ENCODE assay signal across 27 mouse cellular contexts in the genomic region with DNA sequence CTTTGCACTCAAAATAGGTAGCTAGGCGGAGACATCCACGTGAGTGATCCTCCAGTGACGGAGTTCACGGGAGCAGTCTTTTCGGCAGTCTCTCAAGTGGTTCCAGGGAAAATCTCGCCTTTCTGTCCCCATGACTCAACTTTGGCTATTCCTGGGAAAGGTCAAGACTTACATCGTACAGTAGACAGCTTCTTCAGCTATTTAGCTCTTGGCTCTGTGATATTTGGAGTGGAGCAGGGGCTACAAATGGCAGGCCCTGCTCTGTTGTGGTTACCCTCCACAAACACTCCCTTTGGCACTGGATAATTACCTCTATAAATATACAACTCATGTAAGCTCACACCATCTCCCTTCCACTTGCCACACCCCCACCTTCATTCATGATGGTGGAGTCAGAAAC. TPM values are rescaled to one million over a fixed set of nuclear protein-coding genes. Genes with fewer than 3 reads are reported as not detected.
DNase-seq lines count a peak whose midpoint lies in the region; ATAC-seq lines count a peak whose summit lies in the region.
"Had no signal": no experiment of that assay in that cellular context is flagged by ENCODE, and none has a peak within 500 bp of the region (broad histone marks: within the 10 kb centered on the region; RNA-seq: fewer than 3 reads in every experiment).

No protein-coding gene starts in this region.

- H3K27me3 ChIP-seq in heart, embryonic 13.5 days (replicated peaks) = no peaks in the 10 kb centered on the region
- H3K27me3 ChIP-seq: CH12.LX; hindbrain, embryonic 12.5 days; neural tube, embryonic 13.5 days had no signal

- intact Hi-C loops in heart, postnatal 25 days (cut with DNase I) = no loop called here

- H3K9me3 ChIP-seq in heart, embryonic 13.5 days = no peaks in the 10 kb centered on the region
- H3K9me3 ChIP-seq: hindbrain, embryonic 12.5 days; liver, embryonic 12.5 days; neural tube, embryonic 13.5 days had no signal

- ATAC-seq in heart, embryonic 13.5 days (ENCODE audit: extremely low read depth, insufficient number of reproducible peaks, low FRiP score, low TSS enrichment) = no peak
- ATAC-seq in monocyte, adult 5-6 weeks (replicated peaks; ENCODE audit: insufficient number of reproducible peaks, low FRiP score, low TSS enrichment, poor library complexity, severe bottlenecking) = no peak
- ATAC-seq: activated CD4-positive, CD25-positive, alpha-beta regulatory T cell, adult 4 months; hindbrain, postnatal 0 days; intestine, embryonic 16.5 days; liver, embryonic 12.5 days; liver, postnatal 0 days had no signal

- 0 out of 2 replicates have a peak, but pooled peaks cover 11% of the 10 kb centered on the region for H3K36me3 ChIP-seq in heart, embryonic 13.5 days
- H3K36me3 ChIP-seq: hindbrain, embryonic 12.5 days; liver, embryonic 12.5 days; neural tube, embryonic 13.5 days had no signal

- 0 out of 2 replicates have a peak overlapping the region, but pooled peaks have one; percentile 28 for H3K27ac ChIP-seq in heart, embryonic 13.5 days (replicated peaks)
- H3K27ac ChIP-seq: hindbrain, embryonic 12.5 days; hindbrain, postnatal 0 days; liver, embryonic 12.5 days; neural tube, embryonic 13.5 days had no signal

- no peak overlapping the region for H3K4me3 ChIP-seq in heart, embryonic 13.5 days
- H3K4me3 ChIP-seq: erythroblast, embryonic 14.5 days; hindbrain, embryonic 12.5 days; liver, embryonic 12.5 days; neural tube, embryonic 13.5 days had no signal

- peak; percentile 42 for DNase-seq in gastrocnemius, adult 18-20 months (ENCODE audit: low spot score)
- DNase-seq in gastrocnemius, postnatal 10 days = no peak
- peak; percentile 50 to 58 for DNase-seq in heart, adult 9 months (ENCODE audit: low spot score in 2 of 2)
- no peak for DNase-seq in heart, postnatal 25 days (ENCODE audit: low spot score)
- peak; percentile 31 for DNase-seq in heart, postnatal 4 days
- DNase-seq: adrenal gland, adult 2 months; adrenal gland, postnatal 36 days; cerebellum, adult 18-20 months; cerebellum, postnatal 14 days; gastrocnemius, postnatal 14 days; kidney, postnatal 4 days; layer of hippocampus, postnatal 36 days; left cerebral cortex, postnatal 4 days; liver, postnatal 0 days; lung, postnatal 36 days had no signal

- H3K4me1 ChIP-seq in heart, embryonic 13.5 days = peaks cover 50% of the 10 kb centered on the region
- H3K4me1 ChIP-seq: hindbrain, embryonic 12.5 days; liver, embryonic 12.5 days; neural tube, embryonic 13.5 days had no signal

- 49% methylated on average over 7 of the region's 7 CpGs for WGBS in heart, embryonic 13.5 days

- H3K4me2 ChIP-seq in heart, embryonic 13.5 days = no peak overlapping the region
- H3K4me2 ChIP-seq: hindbrain, embryonic 12.5 days; liver, embryonic 12.5 days; midbrain, embryonic 11.5 days; neural tube, embryonic 13.5 days had no signal

- H3K9ac ChIP-seq in heart, embryonic 13.5 days = no peak overlapping the region
- H3K9ac ChIP-seq: hindbrain, embryonic 12.5 days; liver, embryonic 12.5 days; liver, postnatal 0 days; neural tube, embryonic 13.5 days had no signal

RNA-seq across cellular contexts. Expression of gene Tmem252, which starts 2.6 kb away (rescaled TPM):
- total RNA-seq in gastrocnemius, adult 18-20 months (2021) = under 1 TPM; 0.14 TPM
- under 1 TPM; 0.05 TPM for total RNA-seq in gastrocnemius, postnatal 10 days (2021)
- total RNA-seq in heart, postnatal 25 days (2021) = under 1 TPM; 0.08 to 0.13 TPM
- polyA plus RNA-seq in heart, embryonic 13.5 days (2015; fragmentation: Nextera tagmentation; extraction: Ambion mirVana) = 3.6 and 3.7 TPM in 2 replicates
- under 1 TPM; 0.14 to 0.20 TPM for total RNA-seq in heart, postnatal 4 days (2021)
- not detected in 3 replicates for total RNA-seq in monocyte, adult 5-6 weeks (2017)
- total RNA-seq: CH12.LX; megakaryocyte, adult 5-6 weeks had no signal
- polyA plus RNA-seq: activated CD4-positive, CD25-positive, alpha-beta regulatory T cell, adult 4 months; erythroblast, embryonic 14.5 days had no signal

Comparison
In these comparisons a context has a peak if more than half of its experiments do, and no peak if none do; other contexts are left out.
1. DNase-seq: peak in gastrocnemius, adult 18-20 months (single experiment), heart, adult 9 months (2 of 2) and heart, postnatal 4 days (single experiment); none in gastrocnemius, postnatal 10 days (single experiment) and heart, postnatal 25 days (single experiment).